9 mouse cellular contexts compared by ENCODE assay signal in the genomic region with DNA sequence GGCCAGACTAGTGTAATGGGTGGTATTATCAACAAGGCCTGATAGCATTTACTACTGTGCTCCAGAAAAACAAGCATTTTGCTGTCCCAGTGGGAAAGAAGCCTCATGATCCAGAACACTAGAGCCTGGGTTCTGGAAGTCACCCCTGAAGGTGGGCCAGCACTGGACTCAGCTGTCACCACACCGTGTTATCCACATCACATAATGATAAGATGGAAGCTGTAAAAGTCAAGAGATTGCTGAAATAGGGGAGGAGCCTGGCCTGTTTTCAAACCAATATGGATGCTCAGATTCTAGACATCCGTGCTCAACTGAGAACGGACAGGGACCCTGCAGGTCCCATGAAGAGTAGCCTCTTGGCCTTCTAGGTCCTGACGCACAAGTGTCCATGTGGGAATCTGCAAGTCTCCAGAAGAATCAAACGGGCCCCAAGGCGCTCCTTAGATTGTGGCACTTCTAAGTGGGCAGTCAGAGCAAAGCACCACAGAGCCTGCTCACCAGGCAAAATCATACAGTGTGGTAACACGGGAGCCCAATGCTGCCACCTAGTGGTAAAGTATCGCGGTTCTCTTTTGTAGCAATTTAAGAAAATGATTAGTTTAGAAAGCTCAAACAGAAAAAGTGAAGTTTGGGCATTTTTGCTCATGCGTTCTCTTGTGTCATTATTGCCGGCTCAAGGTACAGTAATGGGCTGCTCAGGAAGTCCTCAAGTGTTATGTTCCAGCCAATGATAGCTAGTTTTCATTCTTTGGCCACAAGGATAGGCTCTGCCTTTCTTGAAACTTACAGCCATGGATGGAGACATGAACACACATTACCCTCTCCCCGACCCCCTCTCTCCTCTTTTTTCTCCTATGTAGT. TPM values are rescaled to one million over a fixed set of nuclear protein-coding genes. Genes with fewer than 3 reads are reported as not detected.
DNase-seq lines count a peak whose midpoint lies in the region; ATAC-seq and TF ChIP-seq lines count a peak whose summit lies in the region.
"Had no signal": no experiment of that assay in that cellular context is flagged by ENCODE, and none has a peak within 500 bp of the region (broad histone marks: within the 10 kb centered on the region; RNA-seq: fewer than 3 reads in every experiment).

No protein-coding gene starts in this region.

- TF ChIP-seq EP300 in heart, postnatal 0 days (IDR thresholded peaks at IDR 0.05; ENCODE audit: low read depth): no peak

- peak; percentile 81 for ATAC-seq in heart, postnatal 0 days (ENCODE audit: insufficient read depth, low read depth)

- in situ Hi-C loops in ES-E14 (cut with MboI; ENCODE audit: low sequenced_read_pairs in 2 of 2, unreplicated experiment in 2 of 2): loop anchor here (5.0 to 10.0 kb wide), 2 partner anchors 94 to 97 kb away; no protein-coding TSS in a partner anchor

- peak; percentile 76 for DNase-seq in ES-E14 (ENCODE audit: low read depth, low spot score)
- peak; percentile 42 for DNase-seq in c-Kit-negative CD71-positive TER-119-positive erythroid progenitor cells, embryonic 14.5 days (ENCODE audit: low read depth, low spot score)
- DNase-seq in fibroblast of lung, adult 2 months (ENCODE audit: low read depth): peak; percentile 53
- DNase-seq in heart, postnatal 0 days (ENCODE audit: low spot score): peak; percentile 78
- DNase-seq in kidney, postnatal 36 days: peak; percentile 87 to 89
- DNase-seq in lung, adult 18-20 months: peak; percentile 64 to 73
- DNase-seq in ovary, postnatal 14 days (ENCODE audit: low spot score): peak; percentile 77
- peak; percentile 55 for DNase-seq in thymus, postnatal 25 days

- H3K4me1 ChIP-seq in ES-E14 (ENCODE audit: control insufficient read depth in 2 of 2, insufficient read depth in 2 of 2, low read length in 2 of 2, poor library complexity in 1 of 2): peaks cover 4 to 13% of the 10 kb centered on the region in 2 experiments; a peak in 3 of 4 replicates
- no peaks in the 10 kb centered on the region for H3K4me1 ChIP-seq in heart, postnatal 0 days (ENCODE audit: control insufficient read depth, insufficient read depth)
- H3K4me1 ChIP-seq: megakaryocyte, embryonic 14.5 days had no signal

- H3K4me2 ChIP-seq in heart, postnatal 0 days (ENCODE audit: low read depth, low read length): no peak overlapping the region

- H3K36me3 ChIP-seq in ES-E14 (ENCODE audit: control insufficient read depth, insufficient read depth, low read length, poor library complexity, severe bottlenecking): no peaks in the 10 kb centered on the region
- H3K36me3 ChIP-seq in heart, postnatal 0 days (replicated peaks; ENCODE audit: control insufficient read depth, insufficient read depth, low read length): no peaks in the 10 kb centered on the region

- 18% methylated on average over 12 of the region's 12 CpGs for WGBS in heart, postnatal 0 days

- no peaks in the 10 kb centered on the region for H3K27me3 ChIP-seq in heart, postnatal 0 days (ENCODE audit: control insufficient read depth, insufficient read depth, low read length)

- H3K27ac ChIP-seq in ES-E14 (ENCODE audit: insufficient read depth, low read depth, low read length, poor library complexity, severe bottlenecking): no peak overlapping the region
- H3K27ac ChIP-seq in heart, postnatal 0 days (ENCODE audit: low read depth): no peak overlapping the region

- TF ChIP-seq CTCF in heart, postnatal 0 days (IDR thresholded peaks at IDR 0.05; ENCODE audit: low read depth): peak; percentile 85

- no peaks in the 10 kb centered on the region for H3K9me3 ChIP-seq in ES-E14 (ENCODE audit: control insufficient read depth, insufficient read depth, low read depth, low read length)
- H3K9me3 ChIP-seq in heart, postnatal 0 days (replicated peaks; ENCODE audit: control insufficient read depth, low read length): no peaks in the 10 kb centered on the region
- H3K9me3 ChIP-seq: megakaryocyte, embryonic 14.5 days had no signal

- no peak overlapping the region for H3K4me3 ChIP-seq in ES-E14 (ENCODE audit: insufficient read depth in 1 of 2, low read depth in 1 of 2, low read length in 2 of 2, poor library complexity in 1 of 2, severe bottlenecking in 1 of 2)
- no peak overlapping the region for H3K4me3 ChIP-seq in heart, postnatal 0 days (ENCODE audit: low read depth, low read length)
- H3K4me3 ChIP-seq: megakaryocyte, embryonic 14.5 days had no signal

- H3K9ac ChIP-seq in ES-E14 (ENCODE audit: insufficient read depth, low read depth, low read length, poor library complexity, severe bottlenecking): no peak overlapping the region
- no peak overlapping the region for H3K9ac ChIP-seq in heart, postnatal 0 days (replicated peaks; ENCODE audit: low read depth, low read length)

TF ChIP-seq in ES-E14, 5 proteins besides CTCF, POLR2A, EP300 and RAD21:
- TF ChIP-seq HCFC1 (IDR thresholded peaks at IDR 0.05; ENCODE audit: borderline replicate concordance, insufficient read depth, low read length) (no peak), ZC3H11A (IDR thresholded peaks at IDR 0.05; ENCODE audit: borderline replicate concordance, low read depth, low read length) (peak; percentile 83)

RNA-seq across cellular contexts. Expression of a gene that starts 32.9 kb away (rescaled TPM):
- 0.11 and 0.13 TPM in 2 replicates for total RNA-seq in ES-E14 (2012; rRNA removed)
- total RNA-seq in heart, postnatal 0 days (2014; rRNA removed; ENCODE audit: low replicate concordance): not detected in 2 replicates
- polyA plus RNA-seq in heart, postnatal 0 days (2015; fragmentation: Nextera tagmentation; extraction: Ambion mirVana): not detected in 2 replicates

RNA-seq across cellular contexts. Expression of a gene that starts 57.4 kb away (rescaled TPM):
- total RNA-seq in ES-E14 (2012; rRNA removed): 0.32 and 0.36 TPM in 2 replicates
- total RNA-seq in heart, postnatal 0 days (2014; rRNA removed; ENCODE audit: low replicate concordance): not detected in 2 replicates
- 0.04 TPM in 1 of 2 replicates, not detected in the other for polyA plus RNA-seq in heart, postnatal 0 days (2015; fragmentation: Nextera tagmentation; extraction: Ambion mirVana)

RNA-seq across cellular contexts. Expression of a gene that starts 59.4 kb away (rescaled TPM):
- total RNA-seq in ES-E14 (2012; rRNA removed): 159 and 169 TPM in 2 replicates
- total RNA-seq in heart, postnatal 0 days (2014; rRNA removed; ENCODE audit: low replicate concordance): 98.4 and 139 TPM in 2 replicates
- polyA plus RNA-seq in heart, postnatal 0 days (2015; fragmentation: Nextera tagmentation; extraction: Ambion mirVana): 50.6 and 71.1 TPM in 2 replicates
